Mouse (Mus musculus) mesoderm, embryonic 11.5 days (tissue): Measurements from ENCODE around the gene Pcsk4.
A peak's percentile ranks its signal among the peaks of the same experiment; 100 is the strongest.

Experiments
- DNase-seq: peaks from one replicate; pipeline ENCODE4 v3.0.0-alpha.2; 2012; ENCODE audit warnings: low read depth, low spot score

Gene Pcsk4

GRCm38 (mm10) chr10:80329273-80330081 is at the start of gene Pcsk4, which contains the start of gene Reep6:
Pcsk4 (minus strand) TSS chr10:80329498.
Reep6 (plus strand) TSS chr10:80329953.
- DNase-seq, result peak; percentile 98

- DNase-seq, result no peak
These were observed 48.4 kb upstream of the Pcsk4 start for GRCm38 (mm10) chr10:80377716-80378115.

- peak; percentile 95 for DNase-seq
These were observed 46.9 kb upstream of the Pcsk4 start for GRCm38 (mm10) chr10:80376160-80376559.

- peak; percentile 75 for DNase-seq
These were observed 44.8 kb upstream of the Pcsk4 start for GRCm38 (mm10) chr10:80374063-80374462.

GRCm38 (mm10) chr10:80372706-80373105 is 43.4 kb upstream of the Pcsk4 start:
- no peak for DNase-seq

GRCm38 (mm10) chr10:80371983-80372382 is 42.7 kb upstream of the Pcsk4 start:
- DNase-seq, result no peak

GRCm38 (mm10) chr10:80371411-80371966 is 42.2 kb upstream of the Pcsk4 start:
- peak; percentile 72 for DNase-seq

- DNase-seq, result no peak
These were observed 40.9 kb upstream of the Pcsk4 start for GRCm38 (mm10) chr10:80369995-80370747.

GRCm38 (mm10) chr10:80368392-80368791 is 39.1 kb upstream of the Pcsk4 start:
- DNase-seq, result peak; percentile 72

GRCm38 (mm10) chr10:80367954-80368353 is 38.7 kb upstream of the Pcsk4 start:
- DNase-seq, result no peak

- DNase-seq, result no peak
These were observed 36.4 kb upstream of the Pcsk4 start for GRCm38 (mm10) chr10:80365736-80366135.

GRCm38 (mm10) chr10:80363734-80364133 is 34.4 kb upstream of the Pcsk4 start:
- no peak for DNase-seq

GRCm38 (mm10) chr10:80357994-80358639 is 28.8 kb upstream of the Pcsk4 start:
- no peak for DNase-seq

GRCm38 (mm10) chr10:80357336-80357735 is 28.0 kb upstream of the Pcsk4 start:
- no peak for DNase-seq

GRCm38 (mm10) chr10:80356737-80357136 is 27.4 kb upstream of the Pcsk4 start:
- DNase-seq, result no peak

- DNase-seq, result no peak
These were observed 26.8 kb upstream of the Pcsk4 start, which contains the start of gene Plk5 for GRCm38 (mm10) chr10:80356001-80356682. Plk5 (plus strand) TSS chr10:80356459.

- DNase-seq, result no peak
These were observed 26.1 kb upstream of the Pcsk4 start for GRCm38 (mm10) chr10:80355431-80355830.

GRCm38 (mm10) chr10:80352727-80353126 is 23.4 kb upstream of the Pcsk4 start:
- DNase-seq, result no peak

GRCm38 (mm10) chr10:80351896-80352295 is 22.6 kb upstream of the Pcsk4 start:
- DNase-seq, result no peak

GRCm38 (mm10) chr10:80350292-80350691 is 21.0 kb upstream of the Pcsk4 start:
- DNase-seq, result peak; percentile 91

GRCm38 (mm10) chr10:80348981-80349380 is 19.7 kb upstream of the Pcsk4 start:
- no peak for DNase-seq
